Mouse (Mus musculus) heart, adult 8-10 months (tissue): ENCODE data around the gene Matk. TPM values are rescaled to one million over a fixed set of nuclear protein-coding genes. Genes with fewer than 3 reads are reported as not detected.

Experiments
- DNase-seq: peaks from one replicate; pipeline ENCODE4 v3.0.0; 2022; ENCODE audit warnings: low spot score
- total RNA-seq, 4 experiments: library from RNA; stranded (reverse); gene quantifications; 2 replicates each; pipeline ENCODE4 v1.2.4; 2022

The Matk gene
- total RNA-seq, 4 experiments from 2014 or later = 0.26 to 0.75 (median 0.62) TPM

- DNase-seq = no peak
Observed at GRCm38 (mm10) chr10:81286586-81286985, 33.9 kb downstream of the Matk start.

GRCm38 (mm10) chr10:81287513-81288157 lies 34.9 kb downstream of the Matk start:
- no peak for DNase-seq

- no peak for DNase-seq
Observed at GRCm38 (mm10) chr10:81288601-81289000, 35.9 kb downstream of the Matk start.

- DNase-seq = no peak
Observed at GRCm38 (mm10) chr10:81289278-81289677, 36.5 kb downstream of the Matk start.

- no peak for DNase-seq
Observed at GRCm38 (mm10) chr10:81289811-81290210, 37.1 kb downstream of the Matk start.

- no peak for DNase-seq
Observed at GRCm38 (mm10) chr10:81290698-81291460, 38.1 kb downstream of the Matk start.

- no peak for DNase-seq
Observed at GRCm38 (mm10) chr10:81291511-81292104, 38.9 kb downstream of the Matk start, which contains the start of gene Tjp3. TSS of gene Tjp3 (minus strand) at chr10:81291581.

- DNase-seq = peak; percentile 99
Observed at GRCm38 (mm10) chr10:81292554-81293333, 40.0 kb downstream of the Matk start, which contains the start of gene Pip5k1c. TSS of gene Pip5k1c (plus strand) at chr10:81292963.

- no peak for DNase-seq
Observed at GRCm38 (mm10) chr10:81293334-81294030, 40.7 kb downstream of the Matk start.

- no peak for DNase-seq
Observed at GRCm38 (mm10) chr10:81294442-81294841, 41.7 kb downstream of the Matk start.

- DNase-seq = no peak
Observed at GRCm38 (mm10) chr10:81295185-81295584, 42.5 kb downstream of the Matk start.

- DNase-seq = no peak
Observed at GRCm38 (mm10) chr10:81297246-81297645, 44.5 kb downstream of the Matk start.

- peak; percentile 80 for DNase-seq
Observed at GRCm38 (mm10) chr10:81297845-81298244, 45.1 kb downstream of the Matk start.

GRCm38 (mm10) chr10:81298369-81299100 lies 45.8 kb downstream of the Matk start:
- DNase-seq = no peak

- DNase-seq = no peak
Observed at GRCm38 (mm10) chr10:81299585-81300351, 47.0 kb downstream of the Matk start.

GRCm38 (mm10) chr10:81300352-81300907 lies 47.7 kb downstream of the Matk start:
- DNase-seq = no peak

- DNase-seq = no peak
Observed at GRCm38 (mm10) chr10:81301321-81301720, 48.6 kb downstream of the Matk start.

GRCm38 (mm10) chr10:81302288-81302687 lies 49.6 kb downstream of the Matk start:
- no peak for DNase-seq

- DNase-seq = no peak
Observed at GRCm38 (mm10) chr10:81302781-81303218, 50.1 kb downstream of the Matk start.
